Mouse (Mus musculus) heart, adult 8-10 months (tissue): ENCODE data around the gene Clec4a1. TPM values are rescaled to one million over a fixed set of nuclear protein-coding genes. Genes with fewer than 3 reads are reported as not detected.
A peak's percentile ranks its signal among the peaks of the same experiment; 100 is the strongest.

Experiments
- DNase-seq: peaks from one replicate; pipeline ENCODE4 v3.0.0; 2022; ENCODE audit warnings: low spot score
- total RNA-seq, 4 experiments: library from RNA; stranded (reverse); gene quantifications; 2 replicates each; pipeline ENCODE4 v1.2.4; 2022

Gene Clec4a1
- total RNA-seq: 1 to 10 TPM; 2.5 to 3.7 (median 2.7) TPM

- DNase-seq: peak; percentile 19
Measured at GRCm38 (mm10) chr6:122921451-122921850, at the start of gene Clec4a1. TSS of gene Clec4a1 (plus strand) at chr6:122921848.

- no peak for DNase-seq
Measured at GRCm38 (mm10) chr6:122872800-122873199, 48.8 kb upstream of the Clec4a1 start.

GRCm38 (mm10) chr6:122873871-122874719 lies 47.6 kb upstream of the Clec4a1 start, which contains the start of gene Necap1:
TSS of gene Necap1 (plus strand) at chr6:122874474.
- DNase-seq: peak; percentile 98

GRCm38 (mm10) chr6:122874720-122875389 lies 46.8 kb upstream of the Clec4a1 start:
- no peak for DNase-seq

GRCm38 (mm10) chr6:122879141-122879735 lies 42.4 kb upstream of the Clec4a1 start:
- no peak for DNase-seq

- DNase-seq: no peak
Measured at GRCm38 (mm10) chr6:122879781-122880505, 41.7 kb upstream of the Clec4a1 start.

- no peak for DNase-seq
Measured at GRCm38 (mm10) chr6:122881287-122881686, 40.4 kb upstream of the Clec4a1 start.

GRCm38 (mm10) chr6:122883603-122884002 lies 38.0 kb upstream of the Clec4a1 start:
- no peak for DNase-seq

GRCm38 (mm10) chr6:122889599-122889998 lies 32.0 kb upstream of the Clec4a1 start:
- DNase-seq: no peak

GRCm38 (mm10) chr6:122892442-122893049 lies 29.1 kb upstream of the Clec4a1 start:
- DNase-seq: peak; percentile 43

- DNase-seq: no peak
Measured at GRCm38 (mm10) chr6:122919922-122920321, 1.7 kb upstream of the Clec4a1 start.

- no peak for DNase-seq
Measured at GRCm38 (mm10) chr6:122934845-122935244, 13.2 kb downstream of the Clec4a1 start.

GRCm38 (mm10) chr6:122939618-122940017 lies 18.0 kb downstream of the Clec4a1 start:
- peak; percentile 24 for DNase-seq

GRCm38 (mm10) chr6:122946760-122947159 lies 25.1 kb downstream of the Clec4a1 start:
- no peak for DNase-seq

- peak; percentile 33 for DNase-seq
Measured at GRCm38 (mm10) chr6:122952401-122952800, 30.8 kb downstream of the Clec4a1 start, which contains the start of gene Clec4a3. TSS of gene Clec4a3 (plus strand) at chr6:122952515.

GRCm38 (mm10) chr6:122964562-122964961 lies 42.9 kb downstream of the Clec4a1 start:
- no peak for DNase-seq

GRCm38 (mm10) chr6:122969048-122969447 lies 47.4 kb downstream of the Clec4a1 start:
- DNase-seq: no peak
